Mouse (Mus musculus) embryonic facial prominence, embryonic 11.5 days (tissue): ENCODE measurements around the gene Kdm4b. TPM values are rescaled to one million over a fixed set of nuclear protein-coding genes. Genes with fewer than 3 reads are reported as not detected.

Source experiments
- ATAC-seq: fragments of 200-750 bp; cut with Nextera tagmentation; replicated peaks from 2 replicates; pipeline ENCODE4 v1.8.0; 2017; ENCODE audit warnings: low read depth; ENCODE audit not compliant: insufficient number of reproducible peaks, low FRiP score, low TSS enrichment
- DNase-seq: peaks from one replicate; pipeline ENCODE4 v3.0.0-alpha.2; 2015; ENCODE audit warnings: low spot score
- H3K27ac ChIP-seq: fragments of 300-500 bp; sonication (generic); replicated peaks from 2 replicates; pipeline ENCODE4 v1.5.1; 2014; ENCODE audit warnings: mild to moderate bottlenecking, low read depth, low read length, control low read depth
- H3K27me3 ChIP-seq: fragments of 300-500 bp; sonication (generic); 2 replicates; pipeline ENCODE4 v1.6.1; 2014; ENCODE audit warnings: mild to moderate bottlenecking, low read length, moderate library complexity, mixed read lengths; ENCODE audit not compliant: control insufficient read depth, insufficient read depth
- H3K36me3 ChIP-seq: fragments of 300-500 bp; sonication (generic); replicated peaks from 2 replicates; pipeline ENCODE4 v1.6.1; 2014; ENCODE audit warnings: low read depth, mild to moderate bottlenecking, low read length, moderate library complexity, mixed read lengths; ENCODE audit not compliant: control insufficient read depth, insufficient read depth
- H3K4me1 ChIP-seq: fragments of 300-500 bp; sonication (generic); 2 replicates; pipeline ENCODE4 v1.6.1; 2014; ENCODE audit warnings: low read length, mixed read lengths; ENCODE audit not compliant: control insufficient read depth, insufficient read depth
- H3K4me2 ChIP-seq: fragments of 300-500 bp; sonication (generic); 2 replicates; pipeline ENCODE4 v1.6.1; 2014; ENCODE audit warnings: low read depth, mild to moderate bottlenecking, control low read depth, low read length, moderate library complexity
- H3K4me3 ChIP-seq: fragments of 300-500 bp; sonication (generic); 2 replicates; pipeline ENCODE4 v1.5.1; 2014; ENCODE audit warnings: low read depth, low read length, control low read depth
- H3K9ac ChIP-seq: fragments of 300-500 bp; sonication (generic); replicated peaks from 2 replicates; pipeline ENCODE4 v1.6.1; 2014; ENCODE audit warnings: mild to moderate bottlenecking, control low read depth, low read length
- H3K9me3 ChIP-seq: fragments of 300-500 bp; sonication (generic); replicated peaks from 2 replicates; pipeline ENCODE4 v1.6.1; 2016; ENCODE audit warnings: mild to moderate bottlenecking, low read length, inconsistent platforms, mixed read lengths; ENCODE audit not compliant: control insufficient read depth
- WGBS: fragments of 180-500 bp; shearing (Covaris S2); extraction: QIAGEN DNeasy Blood & Tissue Kit; methylation state at CpG from one replicate; pipeline ENCODE4 v1.1.7; 2014; 5-methylcytosine and 5-hydroxymethylcytosine counted together
- polyA plus RNA-seq: library from polyadenylated mRNA; unstranded; fragments of >200 nt; fragmentation: Nextera tagmentation; extraction: Ambion mirVana; gene quantifications from 2 replicates; pipeline ENCODE4 v1.2.1, GENCODE M21; 2014

The Kdm4b gene
- polyA plus RNA-seq, 1 experiment from 2014 or later, result 28.2 TPM

DNA sequence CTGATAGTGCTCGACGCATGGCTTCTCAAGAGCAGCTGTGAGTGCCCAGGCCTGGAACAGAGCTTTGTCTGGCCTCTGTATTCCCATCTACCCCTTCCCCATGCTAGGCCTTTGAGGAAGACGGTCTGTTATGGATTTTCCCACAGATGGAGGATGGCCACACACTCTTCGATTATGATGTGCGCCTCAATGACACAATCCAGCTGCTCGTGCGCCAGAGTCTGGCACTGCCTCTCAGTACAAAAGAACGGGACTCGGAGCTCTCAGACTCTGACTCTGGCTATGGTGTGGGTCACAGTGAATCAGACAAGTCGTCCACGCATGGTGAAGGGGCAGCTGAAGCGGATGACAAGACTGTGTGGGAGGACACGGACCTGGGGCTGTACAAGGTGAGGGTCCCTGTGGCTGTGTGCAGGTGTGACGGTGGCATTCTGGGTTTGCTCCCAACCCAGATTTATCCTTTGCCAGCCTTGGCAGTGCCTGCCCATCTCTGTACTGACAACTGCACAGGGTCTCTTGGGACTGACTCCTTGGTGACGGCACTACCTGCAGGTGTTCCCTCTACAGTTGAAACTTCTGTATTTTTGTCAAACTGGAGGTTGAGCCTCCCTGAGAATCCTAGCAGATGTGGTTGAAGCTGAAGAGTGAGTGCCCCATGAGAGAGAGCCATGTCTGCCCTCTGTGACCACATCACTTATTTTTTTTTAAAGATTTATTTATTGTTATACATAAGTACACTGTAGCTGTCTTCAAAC, 16.5 kb upstream of the Kdm4b start:
- Histone ChIP-seq H3K9me3 (no peaks in the 10 kb centered on the region), H3K4me3 (no peak overlapping the region), H3K9ac (0 out of 2 replicates have a peak overlapping the region, but pooled peaks have one; percentile 25), H3K4me1 (peaks cover 4% of the 10 kb centered on the region), H3K27ac (no peak overlapping the region), H3K27me3 (no peaks in the 10 kb centered on the region), H3K4me2 (no peak overlapping the region), H3K36me3 (peaks cover 19% of the 10 kb centered on the region)
- DNase-seq (no peak), ATAC-seq (no peak)
- WGBS, result 92% methylated on average over 15 of the region's 15 CpGs

DNA sequence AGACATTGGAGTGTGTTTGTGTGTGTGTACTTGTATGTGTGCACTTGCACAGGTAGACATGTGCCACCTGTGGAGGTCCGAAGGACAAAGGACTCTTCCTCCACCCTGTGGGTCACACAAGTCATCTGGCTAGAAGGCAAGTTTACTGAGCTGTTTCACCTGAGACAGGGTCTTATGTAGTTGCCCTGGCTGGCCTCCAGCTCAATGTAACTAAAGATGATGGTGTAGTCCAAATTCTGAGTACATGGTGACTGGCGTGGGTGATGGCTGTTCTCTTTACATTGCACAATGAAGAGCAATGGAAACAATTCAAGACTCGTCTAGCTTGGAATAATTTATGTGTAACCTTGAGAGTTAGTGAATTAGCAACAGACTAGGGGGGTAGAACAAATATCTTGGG, 1.4 kb upstream of the Kdm4b start:
- no peak overlapping the region for H3K27ac ChIP-seq
- 66% methylated on average over 3 of the region's 3 CpGs for WGBS
- no peak overlapping the region for H3K9ac ChIP-seq
- no peak overlapping the region for H3K4me3 ChIP-seq
- H3K36me3 ChIP-seq, result peaks cover 11% of the 10 kb centered on the region
- no peak for ATAC-seq
- H3K4me1 ChIP-seq, result peaks cover 5% of the 10 kb centered on the region; the same call in 1 of the 2 replicates
- no peak overlapping the region for H3K4me2 ChIP-seq
- H3K27me3 ChIP-seq, result no peaks in the 10 kb centered on the region
- H3K9me3 ChIP-seq, result no peaks in the 10 kb centered on the region
- no peak for DNase-seq

DNA sequence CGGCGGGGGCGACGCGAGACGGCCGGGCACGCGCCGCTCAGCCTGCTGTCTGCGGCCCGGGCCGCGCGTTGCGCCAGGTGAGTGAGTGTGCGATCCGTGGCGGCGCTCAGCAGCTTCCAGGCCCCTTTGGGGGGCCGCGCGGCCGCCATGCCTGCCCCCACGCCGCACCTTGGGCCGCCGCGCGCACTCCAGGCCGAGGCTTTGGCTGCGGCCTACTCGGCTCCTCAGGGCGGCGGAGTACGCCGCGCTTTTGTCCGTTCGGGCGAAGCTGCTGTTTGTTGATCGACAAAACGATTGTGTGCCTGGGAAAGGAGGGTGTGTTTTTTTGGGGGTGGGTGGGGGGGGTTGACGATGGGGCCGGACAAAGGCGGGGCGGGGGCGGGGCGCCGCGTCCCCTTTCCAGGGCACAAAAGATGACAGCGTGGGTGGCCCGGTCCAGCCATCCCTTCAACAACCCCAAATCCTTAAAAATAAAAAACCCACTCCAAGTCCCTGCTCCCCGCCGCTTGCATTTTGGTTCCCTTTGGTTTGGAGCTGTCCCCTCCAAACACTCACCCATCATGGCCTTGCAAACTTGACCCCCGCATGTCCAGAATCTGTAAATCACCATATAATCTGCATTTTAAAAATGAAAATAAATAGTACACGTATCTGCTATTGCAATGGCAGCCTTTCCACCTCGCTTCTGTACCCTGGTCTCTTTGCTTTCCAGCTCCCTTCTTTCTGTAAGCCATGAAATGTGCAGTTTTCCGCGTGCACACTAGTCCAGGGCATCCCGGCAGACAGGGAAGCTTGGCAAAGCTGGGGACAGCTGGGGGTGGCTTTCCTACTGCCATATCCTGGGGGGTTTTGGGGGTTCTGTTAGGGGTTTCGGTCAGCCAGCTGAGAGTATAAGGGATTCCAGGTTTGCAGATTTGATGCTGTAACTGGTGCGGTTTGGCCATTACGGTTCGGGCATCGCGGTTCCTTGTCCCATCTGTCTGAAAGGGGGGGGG, 588 bp downstream of the Kdm4b start:
- DNase-seq (peak; percentile 60), ATAC-seq (peak; percentile 41)
- Histone ChIP-seq H3K9me3 (no peaks in the 10 kb centered on the region), H3K4me3 (peak overlapping the region; percentile 87), H3K27ac (peak overlapping the region; percentile 74), H3K36me3 (no peaks in the 10 kb centered on the region), H3K27me3 (no peaks in the 10 kb centered on the region), H3K4me2 (peak overlapping the region; percentile 88), H3K4me1 (peaks cover 5% of the 10 kb centered on the region; the same call in 1 of the 2 replicates), H3K9ac (peak overlapping the region; percentile 90)
- WGBS, result 3% methylated on average over 66 of the region's 67 CpGs

DNA sequence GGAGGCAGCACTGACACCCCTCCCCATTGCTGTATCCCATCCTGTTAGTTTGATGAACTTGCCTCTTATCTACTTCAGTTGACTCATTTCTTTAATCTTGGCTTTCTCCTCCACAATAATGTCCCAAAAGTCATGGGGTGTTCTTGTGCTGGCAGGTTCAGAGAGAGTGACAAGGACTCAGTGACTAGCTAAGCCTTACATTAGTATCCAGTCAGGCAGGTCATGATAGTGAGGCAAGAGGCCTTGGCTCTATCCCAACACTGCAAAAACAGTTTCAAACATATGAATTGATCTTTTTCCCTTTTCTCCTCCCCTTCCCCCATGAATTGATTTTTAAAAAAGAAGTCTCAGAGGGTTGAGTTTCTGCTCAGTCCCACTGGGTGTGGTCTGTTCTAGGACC, 3.4 kb downstream of the Kdm4b start:
- no peak overlapping the region for H3K4me2 ChIP-seq
- no peaks in the 10 kb centered on the region for H3K9me3 ChIP-seq
- H3K36me3 ChIP-seq, result no peaks in the 10 kb centered on the region
- no peak overlapping the region for H3K27ac ChIP-seq
- ATAC-seq (no peak), DNase-seq (no peak)
- H3K4me3 ChIP-seq, result no peak overlapping the region
- H3K27me3 ChIP-seq, result no peaks in the 10 kb centered on the region
- no peak overlapping the region for H3K9ac ChIP-seq
- peaks cover 5% of the 10 kb centered on the region; the same call in 1 of the 2 replicates for H3K4me1 ChIP-seq

DNA sequence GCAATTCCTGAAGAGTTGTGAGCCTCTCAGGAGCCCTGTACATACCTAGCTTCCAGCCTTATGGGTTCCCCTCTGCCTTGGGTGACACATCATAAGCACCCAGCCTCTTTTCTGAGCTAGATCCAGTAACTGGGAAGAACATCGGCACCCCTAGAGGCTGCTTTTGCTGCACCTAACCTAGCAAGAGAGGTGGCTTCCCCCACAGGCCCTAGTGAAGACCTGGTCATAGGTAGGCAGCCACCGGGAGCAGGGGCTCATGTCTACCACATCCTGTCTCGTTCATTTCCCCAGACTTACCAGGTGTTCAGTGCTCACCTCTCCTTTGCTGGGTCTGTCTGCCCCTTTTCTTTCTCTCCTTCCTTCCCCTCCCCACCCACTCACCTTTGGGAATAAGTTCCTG, 4.5 kb downstream of the Kdm4b start:
- ATAC-seq (no peak), DNase-seq (no peak)
- Histone ChIP-seq H3K27ac (no peak overlapping the region), H3K36me3 (no peaks in the 10 kb centered on the region), H3K9ac (no peak overlapping the region), H3K4me2 (no peak overlapping the region), H3K4me1 (peaks cover 5% of the 10 kb centered on the region; the same call in 1 of the 2 replicates), H3K27me3 (no peaks in the 10 kb centered on the region), H3K4me3 (no peak overlapping the region), H3K9me3 (no peaks in the 10 kb centered on the region)
- 87% methylated on average over 3 of the region's 3 CpGs for WGBS

DNA sequence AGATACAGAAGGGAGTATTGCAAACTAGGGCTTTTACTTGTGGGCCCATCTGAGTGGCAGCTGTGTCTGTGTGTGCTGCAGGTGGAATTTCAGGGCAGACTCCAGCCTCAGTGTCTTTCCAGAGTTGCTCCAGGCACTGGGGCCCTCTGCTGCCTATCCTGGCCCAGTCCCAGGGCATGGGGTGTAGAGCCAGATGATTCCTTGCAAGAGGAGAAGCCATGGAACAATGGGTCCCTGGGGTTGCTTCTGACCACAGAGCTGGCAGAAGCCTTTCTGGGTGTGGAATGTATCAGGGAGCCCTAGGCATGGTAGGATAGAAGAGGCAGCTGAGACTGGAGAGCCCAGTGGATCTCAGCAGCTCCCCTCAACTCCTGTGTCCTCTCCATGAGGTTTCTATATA, 5.4 kb downstream of the Kdm4b start:
- Histone ChIP-seq H3K9me3 (no peaks in the 10 kb centered on the region), H3K4me3 (no peak overlapping the region), H3K27me3 (no peaks in the 10 kb centered on the region), H3K27ac (no peak overlapping the region), H3K9ac (no peak overlapping the region), H3K36me3 (no peaks in the 10 kb centered on the region), H3K4me2 (no peak overlapping the region), H3K4me1 (peaks cover 5% of the 10 kb centered on the region; the same call in 1 of the 2 replicates)
- no peak for DNase-seq
- no peak for ATAC-seq

DNA sequence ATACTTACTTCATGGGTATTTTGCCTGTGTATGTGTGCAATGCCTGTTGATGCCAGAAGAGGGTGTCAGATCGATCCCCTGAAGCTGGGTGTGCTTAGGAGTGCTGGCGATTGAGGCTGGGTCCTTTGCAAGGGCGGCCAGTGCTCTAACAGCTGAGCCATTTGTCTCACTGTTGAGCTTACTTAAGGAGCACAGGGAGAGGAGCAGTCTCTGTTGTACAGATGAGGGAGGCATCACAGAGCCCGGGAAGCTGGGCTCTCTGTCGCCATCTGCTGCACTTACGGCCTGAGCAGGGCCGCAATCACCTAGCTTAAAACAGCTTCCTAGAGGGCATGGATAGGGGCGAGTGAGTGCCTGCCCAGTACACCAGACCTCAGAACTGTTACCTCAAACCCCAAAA, 7.1 kb downstream of the Kdm4b start:
- H3K4me1 ChIP-seq, result no peaks in the 10 kb centered on the region
- WGBS, result 50% methylated on average over 8 of the region's 8 CpGs

DNA sequence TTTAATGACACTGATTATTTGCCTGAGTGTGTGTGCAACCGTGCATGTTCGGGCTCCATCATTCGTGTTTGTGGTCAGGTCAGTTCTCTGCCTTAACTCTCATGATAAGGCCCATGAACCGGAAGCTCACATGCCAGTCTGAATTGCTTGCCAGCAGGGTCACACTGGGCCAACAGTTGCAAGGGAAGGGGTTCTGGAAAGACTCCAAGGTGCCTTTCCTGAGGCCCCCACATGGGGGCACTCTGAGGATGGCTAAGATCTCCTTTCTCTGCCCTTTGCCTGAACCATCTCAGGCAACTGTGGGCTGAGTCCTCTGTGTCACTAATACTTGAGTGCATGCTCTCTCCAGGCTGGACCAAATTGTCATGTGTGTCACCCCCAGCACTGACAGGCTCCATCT, 11.3 kb downstream of the Kdm4b start:
- no peak overlapping the region for H3K27ac ChIP-seq
- DNase-seq (peak; percentile 62), ATAC-seq (no peak)
- no peaks in the 10 kb centered on the region for H3K36me3 ChIP-seq
- no peak overlapping the region for H3K4me3 ChIP-seq
- no peaks in the 10 kb centered on the region for H3K9me3 ChIP-seq
- H3K9ac ChIP-seq, result no peak overlapping the region
- WGBS, result 67% methylated on average over 4 of the region's 4 CpGs
- no peaks in the 10 kb centered on the region for H3K27me3 ChIP-seq
- H3K4me2 ChIP-seq, result no peak overlapping the region
- no peaks in the 10 kb centered on the region for H3K4me1 ChIP-seq

More for the DNA sequence above, 7.1 kb downstream of the Kdm4b start:
- ATAC-seq (no peak), DNase-seq (peak; percentile 15)
- no peak overlapping the region for H3K4me2 ChIP-seq
- no peak overlapping the region for H3K9ac ChIP-seq
- H3K4me3 ChIP-seq, result no peak overlapping the region
- H3K36me3 ChIP-seq, result no peaks in the 10 kb centered on the region
- no peaks in the 10 kb centered on the region for H3K9me3 ChIP-seq
- no peak overlapping the region for H3K27ac ChIP-seq
- no peaks in the 10 kb centered on the region for H3K27me3 ChIP-seq
